Mouse (Mus musculus) embryonic facial prominence, embryonic 14.5 days (tissue): Measurements from ENCODE around the gene Pnkp. TPM values are rescaled to one million over a fixed set of nuclear protein-coding genes. Genes with fewer than 3 reads are reported as not detected.

Experiments
- ATAC-seq: fragments of 200-750 bp; cut with Nextera tagmentation; 2 replicates; pipeline ENCODE4 v1.8.0; 2017; ENCODE audit warnings: low read depth, moderate number of reproducible peaks, moderate TSS enrichment
- DNase-seq: peaks from one replicate; pipeline ENCODE4 v3.0.0-alpha.2; 2015; ENCODE audit warnings: low spot score
- H3K27ac ChIP-seq: fragments of 300-500 bp; sonication (generic); replicated peaks from 2 replicates; pipeline ENCODE4 v1.5.1; 2014; ENCODE audit warnings: low read depth, mild to moderate bottlenecking, low read length, moderate library complexity
- H3K27me3 ChIP-seq: fragments of 300-500 bp; sonication (generic); replicated peaks from 2 replicates; pipeline ENCODE4 v1.6.1; 2014; ENCODE audit warnings: low read length; ENCODE audit not compliant: control insufficient read depth, insufficient read depth
- H3K36me3 ChIP-seq: fragments of 300-500 bp; sonication (generic); 2 replicates; pipeline ENCODE4 v1.6.1; 2014; ENCODE audit warnings: low read length, mixed read lengths; ENCODE audit not compliant: control insufficient read depth, insufficient read depth
- H3K4me1 ChIP-seq: fragments of 300-500 bp; sonication (generic); 2 replicates; pipeline ENCODE4 v1.6.1; 2014; ENCODE audit warnings: antibody characterized with exemption, low read length; ENCODE audit not compliant: control insufficient read depth, insufficient read depth
- H3K4me2 ChIP-seq: fragments of 300-500 bp; sonication (generic); 2 replicates; pipeline ENCODE4 v1.6.1; 2014; ENCODE audit warnings: low read depth, mild to moderate bottlenecking, low read length, moderate library complexity, mixed read lengths
- H3K4me3 ChIP-seq: fragments of 300-500 bp; sonication (generic); 2 replicates; pipeline ENCODE4 v1.5.1; 2014; ENCODE audit warnings: low read depth, mild to moderate bottlenecking, low read length
- H3K9ac ChIP-seq: fragments of 300-500 bp; sonication (generic); 2 replicates; pipeline ENCODE4 v1.6.1; 2014; ENCODE audit warnings: low read depth, mild to moderate bottlenecking, low read length, moderate library complexity, mixed read lengths
- H3K9me3 ChIP-seq: fragments of 300-500 bp; sonication (generic); 2 replicates; pipeline ENCODE4 v1.6.1; 2016; ENCODE audit warnings: low read length; ENCODE audit not compliant: control insufficient read depth
- WGBS: fragments of 180-500 bp; shearing (Covaris S2); extraction: QIAGEN DNeasy Blood & Tissue Kit; methylation state at CpG from one replicate; pipeline ENCODE4 v1.1.7; 2014; 5-methylcytosine and 5-hydroxymethylcytosine counted together
- microRNA counts: library from miRNA; unstranded; fragments of <30 nt; microRNA quantifications from one replicate; lab custom pipeline; 2017
- microRNA-seq: library from miRNA; unstranded; fragments of <30 nt; microRNA quantifications from one replicate; pipeline ENCODE4, GENCODE M21; 2016; ENCODE audit warnings: borderline number of aligned reads
- polyA plus RNA-seq: library from polyadenylated mRNA; unstranded; fragments of >200 nt; fragmentation: Nextera tagmentation; extraction: Ambion mirVana; gene quantifications from 2 replicates; pipeline ENCODE4 v1.2.1, GENCODE M21; 2014

Pnkp gene
- polyA plus RNA-seq, 1 experiment from 2014 or later, result 23.4 TPM

- peaks cover 97% of the 10 kb centered on the region for H3K36me3 ChIP-seq
- WGBS, result 89% methylated on average over 15 of the region's 15 CpGs
- no peaks in the 10 kb centered on the region for H3K27me3 ChIP-seq
Measured at GRCm38 (mm10) chr7:44908706-44909476, 52.0 kb downstream of the Pnkp start.

More at GRCm38 (mm10) chr7:44908706-44909476, 52.0 kb downstream of the Pnkp start:
- Histone ChIP-seq H3K9me3 (no peaks in the 10 kb centered on the region), H3K4me2 (no peak overlapping the region), H3K27ac (no peak overlapping the region), H3K4me1 (no peaks in the 10 kb centered on the region), H3K9ac (no peak overlapping the region), H3K4me3 (no peak overlapping the region)
- ATAC-seq, result no peak
- DNase-seq, result no peak

MicroRNAs encoded within 50 kb of the gene (microRNA counts, 519-probe panel; counts per million panel counts)
- 19.3 counts per million for microRNA mmu-miR-707 (lab: Ali Mortazavi, UCI)

Small RNA genes lying within 50 kb of the gene (microRNA-seq; reads per million reads assigned to microRNA genes)
- gene Mir707, result not detected

Other genes starting within 250 kb of the Pnkp start
- gene Myh14, start 186.3 kb upstream of the Pnkp start, polyA plus RNA-seq, result 13.6 and 13.8 TPM in 2 replicates
- gene Izumo2, start 148.4 kb upstream of the Pnkp start, polyA plus RNA-seq, result not detected in 2 replicates
- gene Vrk3, start 108.7 kb upstream of the Pnkp start, polyA plus RNA-seq, result 24.8 and 29.3 TPM in 2 replicates
- 1.1 and 1.7 TPM in 2 replicates for gene Zfp473, start 106.1 kb upstream of the Pnkp start, polyA plus RNA-seq
- 47.0 and 51.1 TPM in 2 replicates for gene Nup62, start 41.1 kb upstream of the Pnkp start, polyA plus RNA-seq
- 0.78 and 1.4 TPM in 2 replicates for gene Il4i1, start 40.8 kb upstream of the Pnkp start, polyA plus RNA-seq
- gene Atf5, start 40.5 kb upstream of the Pnkp start, polyA plus RNA-seq, result 6.8 and 6.9 TPM in 2 replicates
- gene Akt1s1, start 8.1 kb upstream of the Pnkp start, polyA plus RNA-seq, result 69.0 and 78.6 TPM in 2 replicates
- 66.9 and 82.7 TPM in 2 replicates for gene Tbc1d17, start 8.1 kb upstream of the Pnkp start, polyA plus RNA-seq
- gene Ptov1, start 12.6 kb downstream of the Pnkp start, polyA plus RNA-seq, result 398 and 442 TPM in 2 replicates
- 62.5 and 64.2 TPM in 2 replicates for gene Med25, start 35.6 kb downstream of the Pnkp start, polyA plus RNA-seq
- gene Fuz, start 38.9 kb downstream of the Pnkp start, polyA plus RNA-seq, result 16.9 and 19.7 TPM in 2 replicates
- 73.5 and 79.8 TPM in 2 replicates for gene Ap2a1, start 72.4 kb downstream of the Pnkp start, polyA plus RNA-seq
- gene Tsks, start 86.1 kb downstream of the Pnkp start, polyA plus RNA-seq, result 0.30 TPM in 1 of 2 replicates, not detected in the other
- gene Cpt1c, start 117.7 kb downstream of the Pnkp start, polyA plus RNA-seq, result 22.4 and 31.1 TPM in 2 replicates
- gene Prmt1, start 129.4 kb downstream of the Pnkp start, polyA plus RNA-seq, result 173 and 178 TPM in 2 replicates
- 77.7 and 84.6 TPM in 2 replicates for gene Irf3, start 140.5 kb downstream of the Pnkp start, polyA plus RNA-seq
- gene Bcl2l12, start 141.6 kb downstream of the Pnkp start, polyA plus RNA-seq, result 43.2 and 48.6 TPM in 2 replicates
- 43.7 and 47.5 TPM in 2 replicates for gene Scaf1, start 159.2 kb downstream of the Pnkp start, polyA plus RNA-seq
- gene Rras, start 160.8 kb downstream of the Pnkp start, polyA plus RNA-seq, result 50.5 and 52.3 TPM in 2 replicates
- gene Prr12, start 195.7 kb downstream of the Pnkp start, polyA plus RNA-seq, result 12.8 and 13.7 TPM in 2 replicates
- gene Nosip, start 205.3 kb downstream of the Pnkp start, polyA plus RNA-seq, result 59.1 and 63.3 TPM in 2 replicates
- 20.9 and 22.2 TPM in 2 replicates for gene Prrg2, start 205.5 kb downstream of the Pnkp start, polyA plus RNA-seq
- gene Rcn3, start 235.1 kb downstream of the Pnkp start, polyA plus RNA-seq, result 587 and 592 TPM in 2 replicates
- gene Fcgrt, start 246.7 kb downstream of the Pnkp start, polyA plus RNA-seq, result 120 and 129 TPM in 2 replicates